Mouse (Mus musculus) gastrocnemius, adult 2 months (tissue): Measurements from ENCODE around the gene Ribc1. TPM values are rescaled to one million over a fixed set of nuclear protein-coding genes. Genes with fewer than 3 reads are reported as not detected.
A peak's percentile ranks its signal among the peaks of the same experiment; 100 is the strongest.

Source experiments
- DNase-seq: peaks from one replicate; pipeline ENCODE4 v3.0.0; 2022
- H3K27ac ChIP-seq: fragments of 200-600 bp; 2 replicates; pipeline ENCODE4 v1.8.1; 2022; ENCODE audit warnings: mild to moderate bottlenecking
- H3K4me3 ChIP-seq: fragments of 200-600 bp; 2 replicates; pipeline ENCODE4 v1.8.1; 2022; ENCODE audit warnings: mild to moderate bottlenecking, moderate library complexity
- CTCF ChIP-seq: fragments of 200-600 bp; IDR thresholded peaks from 2 replicates; pipeline ENCODE4 v1.8.1; 2022; ENCODE audit warnings: antibody characterized with exemption, mild to moderate bottlenecking, moderate library complexity
- intact Hi-C: fragments of 180-260 bp; cut with DNase I; formaldehyde crosslinking; loops from one replicate; pipeline ENCODE4 v1.15.1; 2025
- long read RNA-seq, 2 experiments: library from polyadenylated mRNA; stranded (forward); transcript quantifications; one replicate each; pipeline ENCODE4 v2.0.0; 2021
- total RNA-seq, 2 experiments: library from RNA; stranded (reverse); gene quantifications; 2 replicates each; pipeline ENCODE4 v1.2.3; 2021

Ribc1 gene
- under 1 TPM; 0.31 to 0.43 TPM for total RNA-seq
- long read RNA-seq, experiment 1, partial matches to known transcripts, result 0 of 2 reads
- long read RNA-seq, experiment 1, other reads (novel, unspliced or antisense), result 2 of 2 reads
- long read RNA-seq, experiment 2, partial matches to known transcripts, result 0 of 1 reads
- long read RNA-seq, experiment 2, other reads (novel, unspliced or antisense), result 1 of 1 reads

DNA sequence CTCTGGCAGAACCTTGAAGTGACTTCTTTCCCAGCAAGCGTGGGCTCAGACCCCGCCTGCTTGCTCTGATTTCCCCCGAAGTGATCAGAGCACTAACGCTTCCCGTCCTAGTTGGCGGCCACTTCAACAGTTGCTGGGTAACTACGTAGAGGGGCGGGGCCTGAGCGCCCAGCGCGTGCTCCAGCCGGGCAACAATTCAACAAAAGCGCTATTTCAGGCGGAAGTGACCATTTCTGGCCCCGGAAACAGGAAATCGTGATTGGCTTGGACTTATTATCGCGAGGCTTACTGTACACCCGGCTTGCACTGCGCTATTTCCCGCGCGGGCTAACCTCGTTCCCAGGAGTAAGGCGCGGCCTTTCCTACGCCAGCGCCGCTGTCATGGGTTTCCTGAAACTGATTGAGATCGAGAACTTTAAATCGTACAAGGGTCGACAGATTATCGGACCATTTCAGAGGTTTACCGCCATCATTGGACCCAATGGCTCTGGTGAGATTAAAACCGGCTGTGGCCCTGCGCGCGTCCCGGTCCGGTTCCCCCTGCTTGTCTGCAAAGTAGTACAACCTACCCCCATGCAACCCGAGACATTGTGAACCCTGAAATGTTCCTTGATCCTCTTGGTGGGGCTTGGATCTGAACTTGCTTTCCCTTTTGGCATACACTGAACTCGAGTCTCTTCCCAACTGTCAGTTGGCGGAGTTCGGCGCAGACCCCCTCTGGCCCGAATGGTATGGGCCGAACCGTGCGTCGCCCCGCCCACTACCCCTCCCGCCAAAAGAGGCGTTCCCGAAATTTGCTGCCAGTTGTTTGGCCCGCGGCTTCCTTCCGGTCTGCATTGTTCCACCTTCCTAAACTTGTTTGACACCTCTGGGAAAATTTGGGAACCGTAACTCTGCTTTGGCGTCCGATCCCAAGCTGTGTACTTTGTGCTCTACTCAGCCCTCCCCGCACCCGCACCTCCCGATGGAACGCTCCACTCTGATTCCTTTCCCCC lies at the start of gene Ribc1, which contains the start of gene Smc1a:
Gene Ribc1 (minus strand): TSS at position 145 of the 995 bp plus-strand sequence.
Gene Smc1a (plus strand): TSS at position 278 of the 995 bp plus-strand sequence.
- TF ChIP-seq CTCF, result no peak
- intact Hi-C loops, result loop anchor here (10.0 kb wide), 2 partner anchors 128 to 212 kb away; partner anchors contain the start of genes Huwe1 and Iqsec2
- Histone ChIP-seq H3K27ac (peak within 1 kb of the TSS; percentile 92), H3K4me3 (peak within 1 kb of the TSS; percentile 77)
- peak; percentile 92 for DNase-seq

DNA sequence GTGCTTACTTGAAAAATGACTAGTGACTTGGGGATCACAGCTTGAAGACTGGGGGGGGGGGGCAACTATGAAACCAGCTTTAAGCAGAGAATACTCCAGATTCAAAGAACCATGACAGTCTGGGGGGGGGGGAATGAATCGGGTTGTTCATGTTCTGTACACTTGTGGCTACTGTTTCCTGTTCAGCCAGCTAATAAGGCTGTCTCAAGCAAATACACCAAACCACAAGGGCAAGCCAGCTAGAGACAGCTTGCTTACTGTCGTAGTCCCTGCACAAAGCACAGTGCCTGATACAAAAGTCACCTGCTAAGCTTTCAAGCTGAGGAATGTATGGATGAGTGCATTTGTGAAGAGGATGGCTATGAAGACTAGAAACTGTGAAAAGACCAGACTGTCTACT lies 49.6 kb upstream of the Ribc1 start:
- no peak for DNase-seq
- Histone ChIP-seq H3K4me3 (no peak overlapping the region), H3K27ac (no peak overlapping the region)
- intact Hi-C loops, result loop anchor here (10.0 kb wide), 1 partner anchor 141 kb away; no protein-coding TSS in a partner anchor
- no peak for TF ChIP-seq CTCF

DNA sequence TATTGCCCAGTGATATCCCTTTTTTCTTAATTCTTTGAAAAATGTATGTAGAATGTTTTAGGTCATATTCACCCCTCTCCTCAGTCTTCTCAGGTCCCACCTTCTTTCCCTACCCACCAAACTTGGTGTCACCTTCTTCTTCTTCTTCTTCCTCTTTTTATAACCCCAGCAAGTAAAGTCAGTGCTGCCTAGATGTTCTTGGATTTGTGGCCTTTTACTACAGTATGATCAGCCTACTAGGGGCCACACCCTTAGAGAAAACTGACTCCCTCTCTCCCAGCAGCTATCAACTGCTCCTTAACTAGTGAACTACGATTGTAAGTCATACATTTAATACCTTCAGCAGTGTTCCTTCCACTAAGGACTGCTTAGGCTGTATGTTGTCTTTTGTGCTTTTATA lies 38.0 kb upstream of the Ribc1 start:
- DNase-seq, result no peak
- Histone ChIP-seq H3K4me3 (no peak overlapping the region), H3K27ac (no peak overlapping the region)
- TF ChIP-seq CTCF, result no peak
- intact Hi-C loops, result no loop called here

DNA sequence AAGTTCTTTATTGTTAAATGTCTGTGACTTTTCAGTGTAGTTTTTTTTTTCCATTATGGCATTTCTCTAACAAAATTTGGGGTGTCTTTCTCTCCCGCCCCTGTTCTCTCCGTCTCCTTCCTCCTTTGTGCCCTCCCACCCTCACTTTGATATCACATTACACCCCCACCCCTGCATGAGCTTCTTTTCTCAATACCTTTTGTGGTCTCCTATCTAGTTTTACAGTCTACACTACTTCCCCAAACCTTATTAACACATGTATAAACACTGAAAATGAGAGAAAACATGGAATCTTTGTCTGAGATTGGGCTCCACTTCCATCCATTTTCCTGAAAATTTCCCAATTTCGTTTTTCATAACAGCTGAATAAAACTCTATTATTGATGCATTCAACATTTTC lies 36.5 kb upstream of the Ribc1 start:
- intact Hi-C loops, result no loop called here
- DNase-seq, result no peak
- no peak overlapping the region for H3K27ac ChIP-seq
- no peak for TF ChIP-seq CTCF
- no peak overlapping the region for H3K4me3 ChIP-seq

DNA sequence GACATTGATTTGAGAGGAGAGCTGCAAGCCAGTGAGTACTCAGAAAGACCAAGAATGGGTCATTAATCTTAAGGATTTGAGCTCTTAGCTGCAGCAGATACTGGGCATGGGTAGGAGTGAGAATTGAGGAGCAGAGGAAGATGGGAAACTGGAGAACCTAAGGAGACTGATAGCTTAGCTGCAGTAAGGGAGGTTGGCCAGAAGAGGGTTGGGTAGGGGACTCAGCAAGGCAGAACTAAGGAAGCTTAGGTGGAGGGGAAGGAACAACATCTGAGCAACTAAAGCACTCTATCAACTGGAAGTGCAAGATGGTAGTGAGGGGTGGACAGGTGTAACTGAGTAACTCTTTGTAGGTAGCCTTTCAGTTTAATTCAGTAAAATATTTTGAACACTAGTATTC lies 31.1 kb upstream of the Ribc1 start:
- H3K27ac ChIP-seq, result no peak overlapping the region
- H3K4me3 ChIP-seq, result no peak overlapping the region
- intact Hi-C loops, result no loop called here
- DNase-seq, result no peak
- no peak for TF ChIP-seq CTCF

DNA sequence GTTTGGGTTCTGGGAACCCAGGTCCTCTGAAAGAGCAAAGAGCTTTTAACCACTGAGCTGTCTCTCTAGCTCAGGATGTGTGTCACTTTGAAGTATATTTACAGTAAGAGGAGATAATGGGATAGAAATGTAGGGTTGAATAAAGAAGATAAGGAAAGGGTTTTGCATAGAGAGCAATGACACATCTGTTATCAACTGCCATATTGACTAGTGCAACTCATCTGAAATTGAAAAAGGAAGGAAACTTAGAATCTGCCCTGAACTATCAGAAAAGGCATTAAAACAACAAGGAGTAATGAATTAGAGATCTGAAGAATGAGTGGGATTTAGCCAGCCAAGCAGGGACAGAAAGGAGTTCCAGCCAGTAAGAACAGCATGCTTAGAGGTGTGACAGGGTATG lies 23.8 kb upstream of the Ribc1 start:
- H3K27ac ChIP-seq, result no peak overlapping the region
- intact Hi-C loops, result no loop called here
- DNase-seq, result no peak
- TF ChIP-seq CTCF, result no peak
- H3K4me3 ChIP-seq, result no peak overlapping the region

DNA sequence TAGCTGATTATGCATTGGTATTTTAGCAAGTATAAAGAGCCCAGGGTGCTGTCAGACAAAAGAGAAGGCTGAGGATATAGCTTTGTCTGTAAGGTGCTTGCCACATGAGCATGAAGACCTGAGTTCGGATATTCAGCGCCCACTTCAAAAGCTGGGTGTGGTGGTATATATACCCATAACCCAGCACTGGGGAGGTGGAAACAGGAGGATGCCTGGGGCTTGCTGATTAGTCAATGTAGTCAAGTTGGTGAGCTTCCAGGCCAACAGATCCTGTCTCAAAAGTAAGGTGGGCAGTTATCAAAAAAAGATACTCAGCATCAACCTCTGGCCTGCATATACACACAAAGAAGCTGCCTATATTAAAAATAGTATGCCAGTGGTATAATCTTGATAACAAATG lies 3.2 kb upstream of the Ribc1 start:
- Histone ChIP-seq H3K4me3 (no peak overlapping the region), H3K27ac (no peak overlapping the region)
- no peak for TF ChIP-seq CTCF
- intact Hi-C loops, result loop anchor here (10.0 kb wide), 2 partner anchors 126 to 214 kb away; partner anchors contain the start of genes Huwe1 and Iqsec2
- DNase-seq, result no peak

DNA sequence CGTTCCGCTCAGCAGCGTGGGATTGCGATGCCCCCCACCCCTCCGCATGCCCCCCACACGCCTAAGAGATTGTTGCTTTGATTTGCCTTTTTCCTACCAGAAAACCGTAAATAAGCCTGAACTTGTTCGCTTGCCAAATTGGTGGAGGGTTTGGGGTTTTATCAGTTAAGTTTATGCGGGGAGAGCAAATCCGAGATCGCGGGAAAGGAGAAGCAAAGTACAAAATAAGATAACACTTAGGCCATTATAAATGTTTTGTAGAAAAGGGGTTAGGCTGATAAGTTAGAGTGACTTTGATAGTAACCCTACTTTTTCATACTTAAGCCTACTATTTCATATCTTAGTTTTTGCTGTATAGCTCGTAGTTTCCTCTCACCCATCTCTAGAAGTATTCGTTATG lies 1.1 kb upstream of the Ribc1 start:
- TF ChIP-seq CTCF, result no peak
- intact Hi-C loops, result loop anchor here (10.0 kb wide), 2 partner anchors 128 to 212 kb away; partner anchors contain the start of genes Huwe1 and Iqsec2
- Histone ChIP-seq H3K4me3 (peak overlapping the region; percentile 77), H3K27ac (peak overlapping the region; percentile 92)
- DNase-seq, result no peak

DNA sequence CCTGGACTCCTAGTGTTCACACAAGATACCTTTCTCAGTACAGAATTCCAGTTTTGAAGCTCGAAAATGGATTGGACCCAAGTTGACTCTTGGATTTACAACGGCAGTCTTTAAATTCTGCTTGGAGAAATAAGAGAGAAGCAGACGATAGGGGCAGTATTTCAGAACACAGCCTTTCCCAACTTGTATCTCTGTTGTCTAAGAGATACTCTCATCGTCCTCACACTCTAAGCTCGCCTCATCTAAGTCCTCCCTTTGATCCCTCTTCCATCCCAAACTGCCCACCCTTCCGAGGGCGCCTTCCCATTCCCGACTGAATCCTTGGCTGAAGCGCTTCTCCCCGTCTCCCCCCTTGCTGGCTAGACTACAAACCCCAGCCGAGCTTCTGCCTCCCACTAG lies 344 bp downstream of the Ribc1 start:
- TF ChIP-seq CTCF, result peak; percentile 28; the same call in 1 of the 2 replicates
- no peak for DNase-seq
- Histone ChIP-seq H3K4me3 (peak overlapping the region; percentile 77), H3K27ac (peak overlapping the region; percentile 92)
- intact Hi-C loops, result loop anchor here (10.0 kb wide), 2 partner anchors 129 to 211 kb away; partner anchors contain the start of genes Huwe1 and Iqsec2

DNA sequence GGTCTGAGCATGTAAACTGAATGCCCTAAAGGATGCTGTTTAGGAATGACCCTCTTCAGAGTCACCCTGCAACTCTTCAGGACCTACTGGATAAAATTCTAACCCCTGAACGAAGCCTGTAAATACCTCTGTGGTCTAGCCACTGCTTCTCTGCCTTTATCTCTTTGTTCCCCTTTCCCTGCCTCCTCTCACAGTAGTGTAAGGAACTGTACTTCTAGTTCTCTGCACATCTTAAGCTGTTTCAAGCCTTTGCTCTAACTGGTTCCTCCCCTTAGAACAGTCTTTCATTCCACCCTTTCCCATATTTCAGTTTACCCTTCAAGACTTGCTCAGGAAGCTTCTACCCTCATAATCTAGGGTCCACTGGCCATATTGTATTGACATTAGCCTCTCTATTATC lies 8.2 kb downstream of the Ribc1 start:
- Histone ChIP-seq H3K4me3 (no peak overlapping the region), H3K27ac (no peak overlapping the region)
- intact Hi-C loops, result no loop called here
- no peak for DNase-seq
- no peak for TF ChIP-seq CTCF

DNA sequence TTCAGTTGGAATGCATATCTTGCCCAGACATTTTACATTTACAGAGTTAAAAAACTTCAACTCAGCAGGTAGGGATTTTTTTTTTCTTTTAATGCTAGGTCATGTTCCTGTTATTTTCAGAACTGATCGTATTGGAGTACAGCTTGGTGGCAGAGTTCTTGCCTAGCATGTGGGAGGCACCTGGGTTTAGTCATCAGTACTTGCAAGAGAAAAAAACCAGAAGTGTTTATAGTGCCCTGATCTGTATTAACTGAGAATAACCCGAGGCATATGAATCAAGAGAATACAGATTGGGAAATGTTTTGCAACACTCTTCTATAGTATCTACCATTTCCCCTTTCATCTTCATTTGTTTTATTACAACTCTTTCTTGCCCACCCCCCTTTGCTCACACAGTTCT lies 13.2 kb downstream of the Ribc1 start:
- TF ChIP-seq CTCF, result no peak
- intact Hi-C loops, result no loop called here
- DNase-seq, result no peak

DNA sequence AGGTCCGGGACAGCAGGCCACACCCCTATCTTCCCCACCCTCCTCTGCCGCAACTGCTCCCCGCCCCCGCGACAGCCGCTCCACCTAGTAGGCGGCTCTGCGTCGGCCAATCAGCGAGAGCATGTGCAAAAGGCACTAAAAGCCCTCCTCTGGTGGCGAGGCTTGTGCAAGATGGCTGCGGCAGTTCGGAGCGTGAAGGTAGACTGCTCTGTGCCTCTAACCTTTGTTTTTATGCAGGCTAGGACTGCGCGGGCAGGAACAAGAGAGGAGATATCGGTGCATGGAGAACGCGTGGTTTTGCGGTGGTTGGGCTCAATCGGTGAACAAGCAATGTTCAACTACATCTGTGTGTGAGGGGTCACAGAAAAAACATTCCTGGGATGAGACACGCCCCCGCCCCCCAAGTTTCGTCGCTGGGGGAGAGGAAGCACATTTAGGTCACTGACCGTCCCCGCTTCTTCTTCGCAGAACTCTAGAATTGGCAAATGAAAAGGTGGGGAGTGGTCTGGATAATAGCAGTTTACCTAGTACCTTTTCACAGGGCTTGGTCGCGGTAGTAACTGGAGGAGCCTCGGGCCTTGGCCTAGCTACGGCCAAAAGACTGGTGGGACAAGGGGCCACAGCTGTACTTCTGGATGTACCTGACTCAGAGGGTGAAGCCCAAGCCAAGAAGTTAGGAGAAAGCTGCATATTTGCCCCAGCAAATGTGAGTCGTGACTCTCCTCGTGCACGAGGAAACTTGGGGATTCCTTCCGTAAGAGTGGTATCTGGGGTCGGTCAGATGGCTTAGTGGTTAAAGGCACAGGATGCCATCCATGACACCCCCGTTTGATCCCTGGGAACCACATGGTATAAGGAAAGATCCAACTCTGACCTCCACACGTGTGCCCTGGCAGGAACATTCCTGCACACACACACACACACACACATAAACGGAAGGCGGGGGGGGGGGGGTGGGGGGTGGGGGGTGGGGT lies 14.1 kb downstream of the Ribc1 start, which contains the start of gene Hsd17b10:
Gene Hsd17b10 (plus strand): TSS at position 109 of the 974 bp plus-strand sequence.
- peak; percentile 23; the same call in 1 of the 2 replicates for TF ChIP-seq CTCF
- DNase-seq, result peak; percentile 92
- Histone ChIP-seq H3K4me3 (peak within 1 kb of the TSS; percentile 75), H3K27ac (peak within 1 kb of the TSS; percentile 87)
- intact Hi-C loops, result no loop called here

More for the DNA sequence above, 13.2 kb downstream of the Ribc1 start:
- Histone ChIP-seq H3K27ac (peak overlapping the region; percentile 31; the same call in 1 of the 2 replicates), H3K4me3 (peak overlapping the region; percentile 75)
